Mouse (Mus musculus) liver, adult 2 months (tissue): ENCODE results near the gene Nudcd3.

Experiments
- CTCF ChIP-seq: fragments of 200-500 bp; IDR thresholded peaks from 2 replicates; pipeline ENCODE4 v1.5.1; 2011; ENCODE audit warnings: low read depth, low read length, control low read depth
- POLR2A ChIP-seq: fragments of 200-500 bp; IDR thresholded peaks from 2 replicates; pipeline ENCODE4 v1.6.1; 2011; ENCODE audit warnings: low read length, control low read depth; ENCODE audit not compliant: insufficient read depth; ENCODE audit errors: extremely low read depth

- no peak for TF ChIP-seq POLR2A
- TF ChIP-seq CTCF = no peak
These were observed 61.8 kb downstream of the Nudcd3 start for GRCm38 (mm10) chr11:6138233-6138950.
